Mouse (Mus musculus): ENCODE results near the gene Prpsap1. TPM values are rescaled to one million over a fixed set of nuclear protein-coding genes. Genes with fewer than 3 reads are reported as not detected.

Prpsap1 gene
- polyA plus RNA-seq (2011; ENCODE audit: insufficient read length, low read depth, missing spikeins), result 103 and 112 TPM in 2 replicates

GRCm38 (mm10) chr11:116493795-116494252, at the start of gene Prpsap1:
Gene Prpsap1 (minus strand): TSS chr11:116494202.
- TF ChIP-seq POLR2A (IDR thresholded peaks at IDR 0.05; ENCODE audit: low read depth, low read length), result no peak
- TF ChIP-seq CTCF (IDR thresholded peaks at IDR 0.05; ENCODE audit: borderline replicate concordance, insufficient read depth, low read length), result peak; percentile 37; the same call in 1 of the 2 replicates
- Histone ChIP-seq H3K4me3 (ENCODE audit: insufficient read depth, low read length) (no peak within 1 kb of the TSS), H3K4me1 (ENCODE audit: control insufficient read depth, insufficient read depth, low read length) (0 out of 2 replicates have a peak, but pooled peaks cover 2% of the 10 kb centered on the region), H3K27ac (ENCODE audit: insufficient read depth, low read length) (no peak within 1 kb of the TSS)

- no peaks in the 10 kb centered on the region for H3K4me1 ChIP-seq (ENCODE audit: control insufficient read depth, insufficient read depth, low read length)
- peak; percentile 73; the same call in 1 of the 2 replicates for TF ChIP-seq CTCF (IDR thresholded peaks at IDR 0.05; ENCODE audit: borderline replicate concordance, insufficient read depth, low read length)
- no peak for TF ChIP-seq POLR2A (IDR thresholded peaks at IDR 0.05; ENCODE audit: low read depth, low read length)
- no peak overlapping the region for H3K27ac ChIP-seq (ENCODE audit: insufficient read depth, low read length)
- H3K4me3 ChIP-seq (ENCODE audit: insufficient read depth, low read length), result no peak overlapping the region
Measured at GRCm38 (mm10) chr11:116543110-116543509, 49.1 kb upstream of the Prpsap1 start.

- no peak overlapping the region for H3K4me3 ChIP-seq (ENCODE audit: insufficient read depth, low read length)
- TF ChIP-seq CTCF (IDR thresholded peaks at IDR 0.05; ENCODE audit: borderline replicate concordance, insufficient read depth, low read length) (no peak), POLR2A (IDR thresholded peaks at IDR 0.05; ENCODE audit: low read depth, low read length) (no peak)
- H3K27ac ChIP-seq (ENCODE audit: insufficient read depth, low read length), result no peak overlapping the region
- H3K4me1 ChIP-seq (ENCODE audit: control insufficient read depth, insufficient read depth, low read length), result no peaks in the 10 kb centered on the region
Measured at GRCm38 (mm10) chr11:116541183-116541582, 47.2 kb upstream of the Prpsap1 start.

DNA sequence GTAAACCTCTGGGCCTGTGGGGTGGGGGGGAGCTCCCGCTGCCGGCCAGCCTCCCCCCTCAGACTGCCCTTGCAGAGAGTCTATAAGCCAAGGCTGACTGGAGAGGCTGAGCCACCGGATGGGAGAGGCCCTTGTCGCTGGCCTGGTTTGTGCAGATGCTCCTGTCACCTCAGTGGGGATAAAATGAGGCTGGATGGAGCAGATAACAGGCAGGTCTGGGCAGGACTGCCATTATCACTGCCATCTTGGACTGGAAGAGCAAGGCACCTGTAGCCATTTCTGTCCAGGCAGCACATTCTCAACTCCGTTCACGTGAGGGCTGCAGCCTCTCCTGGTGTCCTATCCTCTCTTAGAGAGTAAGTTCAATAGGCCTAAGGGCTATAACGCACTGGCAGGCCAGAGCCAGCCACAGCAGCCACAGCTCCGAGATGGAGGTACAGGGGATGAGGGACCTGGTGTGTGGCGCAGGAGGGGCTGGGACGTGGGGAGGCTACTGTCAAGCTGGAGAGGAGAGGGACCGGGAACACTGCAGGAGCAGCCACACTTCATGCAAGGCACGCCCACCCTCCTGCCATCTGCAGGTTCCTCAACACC, 44.2 kb upstream of the Prpsap1 start:
- H3K4me3 ChIP-seq (ENCODE audit: insufficient read depth, low read length), result no peak overlapping the region
- H3K27ac ChIP-seq (ENCODE audit: insufficient read depth, low read length), result no peak overlapping the region
- no peak for TF ChIP-seq CTCF (IDR thresholded peaks at IDR 0.05; ENCODE audit: borderline replicate concordance, insufficient read depth, low read length)
- no peak for TF ChIP-seq POLR2A (IDR thresholded peaks at IDR 0.05; ENCODE audit: low read depth, low read length)
- H3K4me1 ChIP-seq (ENCODE audit: control insufficient read depth, insufficient read depth, low read length), result no peaks in the 10 kb centered on the region

GRCm38 (mm10) chr11:116537388-116537787, 43.4 kb upstream of the Prpsap1 start:
- TF ChIP-seq POLR2A (IDR thresholded peaks at IDR 0.05; ENCODE audit: low read depth, low read length), result no peak
- TF ChIP-seq CTCF (IDR thresholded peaks at IDR 0.05; ENCODE audit: borderline replicate concordance, insufficient read depth, low read length), result no peak
- Histone ChIP-seq H3K27ac (ENCODE audit: insufficient read depth, low read length) (no peak overlapping the region), H3K4me1 (ENCODE audit: control insufficient read depth, insufficient read depth, low read length) (no peaks in the 10 kb centered on the region), H3K4me3 (ENCODE audit: insufficient read depth, low read length) (no peak overlapping the region)

GRCm38 (mm10) chr11:116536685-116537084, 42.7 kb upstream of the Prpsap1 start:
- Histone ChIP-seq H3K27ac (ENCODE audit: insufficient read depth, low read length) (no peak overlapping the region), H3K4me3 (ENCODE audit: insufficient read depth, low read length) (no peak overlapping the region)
- TF ChIP-seq CTCF (IDR thresholded peaks at IDR 0.05; ENCODE audit: borderline replicate concordance, insufficient read depth, low read length) (no peak), POLR2A (IDR thresholded peaks at IDR 0.05; ENCODE audit: low read depth, low read length) (no peak)

DNA sequence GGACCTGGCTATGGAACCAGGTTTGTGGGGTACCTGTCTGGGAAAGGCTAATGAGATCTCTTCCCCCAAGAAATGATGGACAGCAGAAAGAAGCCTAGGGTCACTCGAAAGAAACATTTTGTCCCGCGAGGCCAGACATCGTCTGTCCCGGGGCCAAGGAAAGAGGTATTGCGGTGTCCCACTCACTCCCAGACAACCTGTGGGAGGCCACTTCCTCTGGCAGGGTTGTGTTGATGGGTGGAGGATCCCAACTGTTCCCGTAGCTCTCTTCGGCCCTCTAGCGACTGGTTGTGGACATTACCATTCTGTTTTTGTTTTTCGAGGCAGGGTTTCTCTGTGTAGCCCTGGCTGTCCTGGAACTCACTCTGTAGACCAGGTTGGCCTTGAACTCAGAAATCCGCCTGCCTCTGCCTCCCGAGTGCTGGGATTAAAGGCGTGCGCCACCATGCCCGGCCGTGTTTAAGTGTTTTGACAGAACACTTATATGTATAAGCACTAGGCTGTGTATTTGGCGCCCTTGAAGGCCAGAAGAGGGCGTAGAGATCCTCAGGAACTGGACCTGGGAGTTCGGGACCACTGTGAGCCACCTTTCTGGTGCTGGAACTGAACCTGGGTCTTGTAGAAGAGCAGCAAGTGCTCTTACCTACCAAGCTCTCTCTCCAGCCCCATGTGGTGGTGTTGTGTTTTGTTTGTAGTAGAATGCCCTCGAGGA, 40.3 kb upstream of the Prpsap1 start:
- H3K27ac ChIP-seq (ENCODE audit: insufficient read depth, low read length), result peak overlapping the region; percentile 82
- no peak; the same call in 1 of the 2 replicates for TF ChIP-seq POLR2A (IDR thresholded peaks at IDR 0.05; ENCODE audit: low read depth, low read length)
- TF ChIP-seq CTCF (IDR thresholded peaks at IDR 0.05; ENCODE audit: borderline replicate concordance, insufficient read depth, low read length), result peak; percentile 64; the same call in 1 of the 2 replicates
- H3K4me1 ChIP-seq (ENCODE audit: control insufficient read depth, insufficient read depth, low read length), result no peaks in the 10 kb centered on the region
- peak overlapping the region; percentile 50 for H3K4me3 ChIP-seq (ENCODE audit: insufficient read depth, low read length)

More at GRCm38 (mm10) chr11:116536685-116537084, 42.7 kb upstream of the Prpsap1 start:
- H3K4me1 ChIP-seq (ENCODE audit: control insufficient read depth, insufficient read depth, low read length), result no peaks in the 10 kb centered on the region

DNA sequence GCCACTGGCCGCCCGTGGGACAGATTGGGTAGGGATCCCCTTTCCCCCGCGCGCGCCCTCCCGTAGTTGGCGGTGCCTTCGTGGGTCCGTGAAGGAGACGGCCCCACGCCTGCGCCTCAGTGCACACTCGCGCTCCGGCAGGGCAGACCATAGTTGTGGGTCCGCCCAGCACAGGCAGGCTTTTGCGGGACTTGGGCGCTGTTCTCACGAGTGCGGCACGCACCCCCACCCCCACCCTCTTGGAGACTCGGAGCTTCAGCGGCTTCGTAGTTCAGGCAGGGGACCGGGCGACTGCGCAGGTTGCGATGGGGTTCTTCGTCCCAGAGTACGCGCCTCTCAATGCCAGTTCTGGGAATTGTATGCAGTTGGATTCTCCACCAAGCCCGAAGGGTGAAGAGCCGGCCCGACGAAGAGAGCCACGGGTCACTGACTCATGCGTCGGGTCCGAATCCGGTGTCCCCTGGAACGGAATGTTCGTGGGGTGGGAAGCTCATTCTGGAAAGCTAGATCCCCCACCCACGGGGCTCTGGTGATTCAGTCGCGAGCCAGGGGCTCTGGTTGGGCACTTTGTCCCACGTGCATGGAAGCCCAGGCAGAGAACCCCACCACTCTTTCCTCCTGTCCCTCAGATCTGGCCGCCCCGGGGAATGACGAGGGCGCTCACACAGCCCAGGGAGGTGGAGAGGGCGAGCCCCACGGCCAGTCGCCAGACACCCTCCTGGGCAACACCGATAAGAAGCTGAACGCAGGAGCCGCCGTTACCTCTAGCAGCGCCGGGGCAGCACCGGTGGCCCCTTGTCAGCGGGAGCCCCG, 39.5 kb upstream of the Prpsap1 start:
- TF ChIP-seq POLR2A (IDR thresholded peaks at IDR 0.05; ENCODE audit: low read depth, low read length), result peak; percentile 32
- TF ChIP-seq CTCF (IDR thresholded peaks at IDR 0.05; ENCODE audit: borderline replicate concordance, insufficient read depth, low read length), result no peak
- Histone ChIP-seq H3K4me3 (ENCODE audit: insufficient read depth, low read length) (peak overlapping the region; percentile 50), H3K27ac (ENCODE audit: insufficient read depth, low read length) (peak overlapping the region; percentile 82), H3K4me1 (ENCODE audit: control insufficient read depth, insufficient read depth, low read length) (no peaks in the 10 kb centered on the region)

- TF ChIP-seq POLR2A (IDR thresholded peaks at IDR 0.05; ENCODE audit: low read depth, low read length) (peak; percentile 75), CTCF (IDR thresholded peaks at IDR 0.05; ENCODE audit: borderline replicate concordance, insufficient read depth, low read length) (no peak)
Measured at GRCm38 (mm10) chr11:116532810-116533338, 38.9 kb upstream of the Prpsap1 start.

More at GRCm38 (mm10) chr11:116532810-116533338, 38.9 kb upstream of the Prpsap1 start:
- no peaks in the 10 kb centered on the region for H3K4me1 ChIP-seq (ENCODE audit: control insufficient read depth, insufficient read depth, low read length)
- peak overlapping the region; percentile 82 for H3K27ac ChIP-seq (ENCODE audit: insufficient read depth, low read length)
- peak overlapping the region; percentile 50 for H3K4me3 ChIP-seq (ENCODE audit: insufficient read depth, low read length)

All from embryonic fibroblast, embryonic 13.5 days (primary cell).